Mouse (Mus musculus): Measurements from ENCODE around the gene Actr8.

Gene Actr8

GRCm38 (mm10) chr14:29978254-29979204 lies at the start of gene Actr8:
Gene Actr8, plus strand, starts transcription at chr14:29978337.
- peak; percentile 87 for DNase-seq (ENCODE audit: low read depth, low spot score)

- DNase-seq (ENCODE audit: low read depth, low spot score), result no peak
Measured at GRCm38 (mm10) chr14:29928966-29929365, 49.2 kb upstream of the Actr8 start.

GRCm38 (mm10) chr14:29935516-29935915 lies 42.6 kb upstream of the Actr8 start:
- DNase-seq (ENCODE audit: low read depth, low spot score), result no peak

GRCm38 (mm10) chr14:29937466-29937865 lies 40.7 kb upstream of the Actr8 start:
- DNase-seq (ENCODE audit: low read depth, low spot score), result no peak

GRCm38 (mm10) chr14:29939600-29940312 lies 38.4 kb upstream of the Actr8 start:
- DNase-seq (ENCODE audit: low read depth, low spot score), result no peak

- no peak for DNase-seq (ENCODE audit: low read depth, low spot score)
Measured at GRCm38 (mm10) chr14:29940313-29940812, 37.8 kb upstream of the Actr8 start.

GRCm38 (mm10) chr14:29940877-29941276 lies 37.3 kb upstream of the Actr8 start:
- DNase-seq (ENCODE audit: low read depth, low spot score), result peak; percentile 7

GRCm38 (mm10) chr14:29946761-29947309 lies 31.3 kb upstream of the Actr8 start:
- DNase-seq (ENCODE audit: low read depth, low spot score), result no peak

- no peak for DNase-seq (ENCODE audit: low read depth, low spot score)
Measured at GRCm38 (mm10) chr14:29950805-29951204, 27.3 kb upstream of the Actr8 start.

GRCm38 (mm10) chr14:29957393-29957792 lies 20.7 kb upstream of the Actr8 start:
- DNase-seq (ENCODE audit: low read depth, low spot score), result no peak

- no peak for DNase-seq (ENCODE audit: low read depth, low spot score)
Measured at GRCm38 (mm10) chr14:29967611-29968010, 10.5 kb upstream of the Actr8 start.

- peak; percentile 99 for DNase-seq (ENCODE audit: low read depth, low spot score)
Measured at GRCm38 (mm10) chr14:29968075-29968821, 9.9 kb upstream of the Actr8 start, which contains the start of gene Selenok. Gene Selenok, plus strand, starts transcription at chr14:29968308.

GRCm38 (mm10) chr14:29971446-29971845 lies 6.7 kb upstream of the Actr8 start:
- DNase-seq (ENCODE audit: low read depth, low spot score), result no peak

- no peak for DNase-seq (ENCODE audit: low read depth, low spot score)
Measured at GRCm38 (mm10) chr14:29971993-29972392, 6.1 kb upstream of the Actr8 start.

GRCm38 (mm10) chr14:29976927-29977326 lies 1.2 kb upstream of the Actr8 start:
- no peak for DNase-seq (ENCODE audit: low read depth, low spot score)

GRCm38 (mm10) chr14:29980447-29981205 lies 2.5 kb downstream of the Actr8 start:
- DNase-seq (ENCODE audit: low read depth, low spot score), result no peak

GRCm38 (mm10) chr14:29986096-29986495 lies 8.0 kb downstream of the Actr8 start:
- DNase-seq (ENCODE audit: low read depth, low spot score), result no peak

GRCm38 (mm10) chr14:29987276-29987675 lies 9.1 kb downstream of the Actr8 start:
- DNase-seq (ENCODE audit: low read depth, low spot score), result no peak

- DNase-seq (ENCODE audit: low read depth, low spot score), result no peak
Measured at GRCm38 (mm10) chr14:29987739-29988138, 9.6 kb downstream of the Actr8 start.

- DNase-seq (ENCODE audit: low read depth, low spot score), result no peak
Measured at GRCm38 (mm10) chr14:29988337-29988736, 10.2 kb downstream of the Actr8 start.

GRCm38 (mm10) chr14:29994976-29995375 lies 16.8 kb downstream of the Actr8 start:
- no peak for DNase-seq (ENCODE audit: low read depth, low spot score)
